Mouse (Mus musculus): Measurements from ENCODE around the gene Mrpl58. TPM values are rescaled to one million over a fixed set of nuclear protein-coding genes. Genes with fewer than 3 reads are reported as not detected.
A peak's percentile ranks its signal among the peaks of the same experiment; 100 is the strongest.

Mrpl58 gene
- polyA plus RNA-seq, 1 experiment from 2014 or later, result 173 TPM

DNA sequence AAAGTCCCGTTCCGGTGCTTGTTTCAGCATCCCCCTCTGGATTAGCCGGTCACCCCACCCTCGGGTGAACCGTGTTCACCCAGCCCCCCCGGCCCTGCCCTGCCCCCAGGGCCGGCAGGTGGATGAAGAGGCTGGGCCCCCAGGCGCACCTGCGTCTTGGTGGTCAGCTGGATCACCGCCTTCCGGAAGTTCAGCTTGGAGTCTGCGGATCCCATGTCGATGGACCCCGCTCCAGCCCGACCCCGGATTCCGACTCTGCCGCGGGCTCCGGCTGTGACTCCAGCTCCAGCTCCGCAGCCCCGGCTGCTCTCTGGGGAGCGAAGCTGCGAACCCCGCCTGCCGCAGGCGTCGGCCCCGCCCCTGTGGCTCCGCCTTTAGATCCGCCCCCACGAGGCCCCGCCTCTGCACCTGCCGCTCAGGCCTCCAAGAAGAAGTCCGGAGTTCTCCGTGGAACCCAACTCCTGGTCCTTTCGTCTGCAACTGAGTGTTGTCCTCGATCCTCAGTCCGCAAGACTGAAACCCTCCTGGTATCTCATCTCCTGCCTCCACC is 36.1 kb upstream of the Mrpl58 start, which contains the start of gene Hid1:
TSS of gene Hid1 (minus strand) at position 362 of the 550 bp plus-strand sequence.
- peak within 1 kb of the TSS; percentile 83 for H3K4me3 ChIP-seq (ENCODE audit: low read depth, low read length)
- H3K4me2 ChIP-seq (ENCODE audit: low read length), result peak within 1 kb of the TSS; percentile 61
- no peaks in the 10 kb centered on the region for H3K27me3 ChIP-seq (ENCODE audit: control insufficient read depth, insufficient read depth, low read depth, low read length)
- no peaks in the 10 kb centered on the region for H3K36me3 ChIP-seq (ENCODE audit: control insufficient read depth, insufficient read depth, low read length)
- 0% methylated on average over 27 of the region's 39 CpGs for WGBS
- peaks cover 11% of the 10 kb centered on the region for H3K4me1 ChIP-seq (ENCODE audit: control insufficient read depth, insufficient read depth, low read length)
- peak; percentile 66 for ATAC-seq
- H3K9me3 ChIP-seq (replicated peaks; ENCODE audit: control insufficient read depth, low read length, poor library complexity, severe bottlenecking), result no peaks in the 10 kb centered on the region
- peak within 1 kb of the TSS; percentile 84 for H3K9ac ChIP-seq (ENCODE audit: low read depth, low read length)
- peak within 1 kb of the TSS; percentile 78 for H3K27ac ChIP-seq (ENCODE audit: low read length)

DNA sequence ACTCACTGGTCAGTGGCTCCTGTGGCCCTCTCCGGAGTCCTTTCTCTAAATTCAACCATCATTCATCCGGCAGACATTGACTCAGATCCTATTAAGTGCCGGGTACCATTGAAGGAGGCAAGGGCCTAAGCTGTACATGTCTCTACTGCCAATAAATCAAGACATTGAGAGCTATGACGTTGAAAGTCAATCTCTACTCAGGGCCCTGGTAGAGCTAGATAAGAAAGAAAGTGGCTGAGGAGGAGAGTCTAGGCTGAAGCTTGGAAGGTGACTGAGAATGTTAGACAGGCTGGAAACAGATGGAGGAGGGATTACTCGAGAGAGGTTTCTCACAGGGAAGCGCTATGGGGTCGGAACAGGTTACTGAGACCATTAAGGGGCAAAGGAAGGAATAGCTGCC is 33.2 kb upstream of the Mrpl58 start:
- H3K9ac ChIP-seq (ENCODE audit: low read depth, low read length), result no peak overlapping the region
- no peak for ATAC-seq
- H3K4me2 ChIP-seq (ENCODE audit: low read length), result no peak overlapping the region
- no peaks in the 10 kb centered on the region for H3K27me3 ChIP-seq (ENCODE audit: control insufficient read depth, insufficient read depth, low read depth, low read length)
- 55% methylated on average over 7 of the region's 7 CpGs for WGBS
- H3K4me1 ChIP-seq (ENCODE audit: control insufficient read depth, insufficient read depth, low read length), result peaks cover 26% of the 10 kb centered on the region
- no peaks in the 10 kb centered on the region for H3K36me3 ChIP-seq (ENCODE audit: control insufficient read depth, insufficient read depth, low read length)
- H3K27ac ChIP-seq (ENCODE audit: low read length), result no peak overlapping the region
- no peak overlapping the region for H3K4me3 ChIP-seq (ENCODE audit: low read depth, low read length)
- H3K9me3 ChIP-seq (replicated peaks; ENCODE audit: control insufficient read depth, low read length, poor library complexity, severe bottlenecking), result no peaks in the 10 kb centered on the region

DNA sequence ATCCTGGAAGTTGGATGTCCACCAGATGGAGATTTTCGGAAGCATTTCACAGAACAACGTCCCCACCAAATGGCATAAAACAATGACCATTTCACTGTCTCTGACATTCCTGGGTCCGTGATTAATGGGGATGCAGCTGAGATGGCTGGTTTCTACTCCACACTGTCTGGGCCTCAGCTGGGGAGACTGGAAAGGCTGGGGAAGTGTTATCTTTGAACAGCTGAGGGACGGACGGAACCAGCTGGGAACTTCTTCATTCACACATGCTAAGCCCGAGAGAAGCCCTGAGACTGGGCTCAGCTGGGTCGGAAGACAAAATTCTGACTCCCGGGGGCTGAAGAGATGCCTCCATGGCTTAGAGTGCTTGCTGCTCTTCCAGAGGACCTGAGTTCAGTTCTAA is 32.2 kb upstream of the Mrpl58 start:
- no peak for ATAC-seq
- Histone ChIP-seq H3K9me3 (replicated peaks; ENCODE audit: control insufficient read depth, low read length, poor library complexity, severe bottlenecking) (no peaks in the 10 kb centered on the region), H3K36me3 (ENCODE audit: control insufficient read depth, insufficient read depth, low read length) (no peaks in the 10 kb centered on the region), H3K4me2 (ENCODE audit: low read length) (no peak overlapping the region), H3K9ac (ENCODE audit: low read depth, low read length) (no peak overlapping the region), H3K4me1 (ENCODE audit: control insufficient read depth, insufficient read depth, low read length) (peaks cover 18% of the 10 kb centered on the region), H3K27ac (ENCODE audit: low read length) (no peak overlapping the region), H3K27me3 (ENCODE audit: control insufficient read depth, insufficient read depth, low read depth, low read length) (no peaks in the 10 kb centered on the region), H3K4me3 (ENCODE audit: low read depth, low read length) (no peak overlapping the region)
- 70% methylated on average over 8 of the region's 8 CpGs for WGBS

DNA sequence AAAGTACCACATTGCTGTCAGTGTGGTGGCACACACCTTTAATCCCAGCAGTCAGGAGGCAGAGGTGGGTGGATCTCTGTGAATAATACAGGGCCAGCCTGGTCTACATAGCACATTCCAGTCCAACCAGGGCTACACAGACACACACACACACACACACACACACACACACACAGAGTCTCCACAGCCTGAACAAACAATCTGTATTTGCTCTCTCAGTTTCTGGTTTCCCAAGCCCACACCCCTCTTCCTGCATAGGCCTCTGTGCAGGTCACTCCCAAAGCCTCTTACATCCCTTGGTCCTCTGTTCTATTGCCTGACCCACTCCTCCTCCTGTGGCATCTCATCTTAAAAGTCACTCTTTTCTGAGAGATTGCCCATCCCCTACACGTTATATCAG is 31.5 kb upstream of the Mrpl58 start:
- Histone ChIP-seq H3K4me2 (ENCODE audit: low read length) (no peak overlapping the region), H3K4me3 (ENCODE audit: low read depth, low read length) (no peak overlapping the region), H3K4me1 (ENCODE audit: control insufficient read depth, insufficient read depth, low read length) (peaks cover 15% of the 10 kb centered on the region; the same call in 1 of the 2 replicates), H3K27ac (ENCODE audit: low read length) (no peak overlapping the region), H3K9ac (ENCODE audit: low read depth, low read length) (no peak overlapping the region), H3K36me3 (ENCODE audit: control insufficient read depth, insufficient read depth, low read length) (no peaks in the 10 kb centered on the region), H3K27me3 (ENCODE audit: control insufficient read depth, insufficient read depth, low read depth, low read length) (no peaks in the 10 kb centered on the region), H3K9me3 (replicated peaks; ENCODE audit: control insufficient read depth, low read length, poor library complexity, severe bottlenecking) (no peaks in the 10 kb centered on the region)
- ATAC-seq, result no peak
- 77% methylated on average over 1 of the region's 1 CpGs for WGBS

GRCm38 (mm10) chr11:115372737-115373136 is 30.8 kb upstream of the Mrpl58 start:
- no peak overlapping the region for H3K27ac ChIP-seq (ENCODE audit: low read length)
- WGBS, result 45% methylated on average over 2 of the region's 2 CpGs
- H3K27me3 ChIP-seq (ENCODE audit: control insufficient read depth, insufficient read depth, low read depth, low read length), result no peaks in the 10 kb centered on the region
- no peaks in the 10 kb centered on the region for H3K9me3 ChIP-seq (replicated peaks; ENCODE audit: control insufficient read depth, low read length, poor library complexity, severe bottlenecking)
- peaks cover 15% of the 10 kb centered on the region; the same call in 1 of the 2 replicates for H3K4me1 ChIP-seq (ENCODE audit: control insufficient read depth, insufficient read depth, low read length)
- H3K4me2 ChIP-seq (ENCODE audit: low read length), result no peak overlapping the region
- no peaks in the 10 kb centered on the region for H3K36me3 ChIP-seq (ENCODE audit: control insufficient read depth, insufficient read depth, low read length)
- H3K4me3 ChIP-seq (ENCODE audit: low read depth, low read length), result no peak overlapping the region
- no peak for ATAC-seq
- no peak overlapping the region for H3K9ac ChIP-seq (ENCODE audit: low read depth, low read length)

GRCm38 (mm10) chr11:115373805-115374694 is 29.5 kb upstream of the Mrpl58 start:
- peak overlapping the region; percentile 51 for H3K4me3 ChIP-seq (ENCODE audit: low read depth, low read length)
- H3K4me1 ChIP-seq (ENCODE audit: control insufficient read depth, insufficient read depth, low read length), result peaks cover 15% of the 10 kb centered on the region; the same call in 1 of the 2 replicates
- peak overlapping the region; percentile 63 for H3K4me2 ChIP-seq (ENCODE audit: low read length)
- H3K27ac ChIP-seq (ENCODE audit: low read length), result peak overlapping the region; percentile 85
- H3K9ac ChIP-seq (ENCODE audit: low read depth, low read length), result peak overlapping the region; percentile 76
- ATAC-seq, result peak; percentile 76
- no peaks in the 10 kb centered on the region for H3K9me3 ChIP-seq (replicated peaks; ENCODE audit: control insufficient read depth, low read length, poor library complexity, severe bottlenecking)
- H3K27me3 ChIP-seq (ENCODE audit: control insufficient read depth, insufficient read depth, low read depth, low read length), result no peaks in the 10 kb centered on the region
- no peaks in the 10 kb centered on the region for H3K36me3 ChIP-seq (ENCODE audit: control insufficient read depth, insufficient read depth, low read length)
- WGBS, result 2% methylated on average over 30 of the region's 30 CpGs

DNA sequence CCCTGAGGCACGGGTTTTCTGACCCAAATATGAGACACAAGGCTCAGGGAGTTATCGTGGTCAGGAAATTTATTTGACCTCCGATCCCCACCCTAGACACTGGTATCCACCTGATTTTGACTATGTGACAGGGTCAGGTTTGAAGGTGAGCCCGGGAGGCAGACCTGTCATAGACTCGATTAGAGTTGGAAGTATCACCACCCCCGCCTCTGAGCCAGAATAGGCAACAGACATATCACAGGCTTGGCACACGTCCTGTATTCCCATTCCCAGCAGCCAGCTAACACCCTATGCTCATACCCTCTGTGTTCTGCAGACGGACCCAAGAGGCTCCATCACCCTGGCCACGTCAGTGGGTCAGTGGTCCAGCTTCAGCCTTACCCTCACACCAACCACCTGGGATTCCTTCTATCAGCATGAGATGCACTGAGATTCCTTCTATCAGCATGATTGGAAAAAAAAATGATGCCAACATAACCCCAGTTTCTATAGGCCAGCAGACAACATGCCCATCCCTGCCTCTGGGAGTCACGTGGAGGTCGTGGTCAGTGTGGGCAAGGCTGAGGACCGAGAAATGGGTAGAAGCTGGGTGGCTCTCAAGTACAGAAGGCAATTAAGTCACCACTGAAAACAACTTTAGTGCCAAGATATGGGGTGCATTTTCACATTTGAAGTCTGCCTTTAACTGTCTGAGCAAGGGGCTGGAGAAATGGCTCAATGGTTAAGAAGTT is 28.7 kb upstream of the Mrpl58 start:
- Histone ChIP-seq H3K36me3 (ENCODE audit: control insufficient read depth, insufficient read depth, low read length) (no peaks in the 10 kb centered on the region), H3K4me3 (ENCODE audit: low read depth, low read length) (peak overlapping the region; percentile 51), H3K4me2 (ENCODE audit: low read length) (peak overlapping the region; percentile 63), H3K9me3 (replicated peaks; ENCODE audit: control insufficient read depth, low read length, poor library complexity, severe bottlenecking) (no peaks in the 10 kb centered on the region), H3K9ac (ENCODE audit: low read depth, low read length) (peak overlapping the region; percentile 76), H3K4me1 (ENCODE audit: control insufficient read depth, insufficient read depth, low read length) (peaks cover 15% of the 10 kb centered on the region; the same call in 1 of the 2 replicates), H3K27ac (ENCODE audit: low read length) (peak overlapping the region; percentile 85), H3K27me3 (ENCODE audit: control insufficient read depth, insufficient read depth, low read depth, low read length) (no peaks in the 10 kb centered on the region)
- 69% methylated on average over 12 of the region's 12 CpGs for WGBS
- ATAC-seq, result 0 out of 2 replicates have a peak, but pooled peaks have one; percentile 8

- Histone ChIP-seq H3K4me1 (ENCODE audit: control insufficient read depth, insufficient read depth, low read length) (peaks cover 20% of the 10 kb centered on the region; the same call in 1 of the 2 replicates), H3K4me3 (ENCODE audit: low read depth, low read length) (no peak overlapping the region), H3K4me2 (ENCODE audit: low read length) (no peak overlapping the region), H3K9me3 (replicated peaks; ENCODE audit: control insufficient read depth, low read length, poor library complexity, severe bottlenecking) (no peaks in the 10 kb centered on the region), H3K27ac (ENCODE audit: low read length) (no peak overlapping the region), H3K9ac (ENCODE audit: low read depth, low read length) (no peak overlapping the region), H3K36me3 (ENCODE audit: control insufficient read depth, insufficient read depth, low read length) (no peaks in the 10 kb centered on the region), H3K27me3 (ENCODE audit: control insufficient read depth, insufficient read depth, low read depth, low read length) (no peaks in the 10 kb centered on the region)
- no peak for ATAC-seq
- WGBS, result 73% methylated on average over 7 of the region's 7 CpGs
Measured at GRCm38 (mm10) chr11:115376722-115377121, 26.8 kb upstream of the Mrpl58 start.

Measured in midbrain, embryonic 16.5 days (tissue).